Mouse (Mus musculus) limb, embryonic 14.5 days (tissue): ENCODE results near the gene Klc3. TPM values are rescaled to one million over a fixed set of nuclear protein-coding genes. Genes with fewer than 3 reads are reported as not detected.

Experiments used
- ATAC-seq: fragments of 200-750 bp; cut with Nextera tagmentation; 2 replicates; pipeline ENCODE4 v1.8.0; 2017; ENCODE audit warnings: low read depth, moderate number of reproducible peaks, moderate TSS enrichment; ENCODE audit not compliant: low FRiP score
- DNase-seq: peaks from one replicate; pipeline ENCODE4 v3.0.0-alpha.2; 2015; ENCODE audit warnings: low spot score
- H3K27ac ChIP-seq: fragments of 300-500 bp; sonication (generic); replicated peaks from 2 replicates; pipeline ENCODE4 v1.5.1; 2014; ENCODE audit warnings: low read depth, mild to moderate bottlenecking, low read length, moderate library complexity, mixed read lengths
- H3K27me3 ChIP-seq: fragments of 300-500 bp; sonication (generic); 2 replicates; pipeline ENCODE4 v1.6.1; 2014; ENCODE audit warnings: low read length, mixed read lengths; ENCODE audit not compliant: control insufficient read depth, insufficient read depth
- H3K36me3 ChIP-seq: fragments of 300-500 bp; sonication (generic); 2 replicates; pipeline ENCODE4 v1.6.1; 2014; ENCODE audit warnings: mild to moderate bottlenecking, low read length, moderate library complexity, mixed read lengths; ENCODE audit not compliant: control insufficient read depth, insufficient read depth
- H3K4me1 ChIP-seq: fragments of 300-500 bp; sonication (generic); 2 replicates; pipeline ENCODE4 v1.6.1; 2014; ENCODE audit warnings: antibody characterized with exemption, low read length, mixed read lengths; ENCODE audit not compliant: control insufficient read depth, insufficient read depth
- H3K4me2 ChIP-seq: fragments of 300-500 bp; sonication (generic); replicated peaks from 2 replicates; pipeline ENCODE4 v1.6.1; 2014; ENCODE audit warnings: low read depth, mild to moderate bottlenecking, low read length, moderate library complexity; ENCODE audit not compliant: severe bottlenecking
- H3K4me3 ChIP-seq: fragments of 300-500 bp; sonication (generic); replicated peaks from 2 replicates; pipeline ENCODE4 v1.5.1; 2014; ENCODE audit warnings: low read length
- H3K9ac ChIP-seq: fragments of 300-500 bp; sonication (generic); 2 replicates; pipeline ENCODE4 v1.6.1; 2014; ENCODE audit warnings: mild to moderate bottlenecking, low read depth, low read length, moderate library complexity; ENCODE audit not compliant: severe bottlenecking
- H3K9me3 ChIP-seq: fragments of 300-500 bp; sonication (generic); 2 replicates; pipeline ENCODE4 v1.6.1; 2016; ENCODE audit warnings: low read length; ENCODE audit not compliant: control insufficient read depth
- POLR2A ChIP-seq: fragments of 200-500 bp; IDR thresholded peaks from 2 replicates; pipeline ENCODE4 v1.8.0; 2012; ENCODE audit warnings: inconsistent platforms, mild to moderate bottlenecking, moderate library complexity, borderline replicate concordance; ENCODE audit not compliant: insufficient read depth, insufficient read length; ENCODE audit errors: extremely low read depth
- WGBS: fragments of 180-500 bp; shearing (Covaris S2); extraction: QIAGEN DNeasy Blood & Tissue Kit; methylation state at CpG from one replicate; pipeline ENCODE4 v1.1.7; 2014; 5-methylcytosine and 5-hydroxymethylcytosine counted together
- polyA plus RNA-seq, 2 experiments: library from polyadenylated mRNA; depleted of rRNA in 1 of 2; stranded (reverse) in 1 of 2; unstranded in 1 of 2; fragments of >200 nt; fragmentation: Nextera tagmentation in 1 of 2; extraction: Ambion mirVana in 1 of 2; gene quantifications; 2 replicates each; pipeline versions ENCODE4 v1.2.1 to v1.2.3; 2012 to 2014

Gene Klc3
- polyA plus RNA-seq, 2 experiments: 11.5 to 15.2 TPM

DNA sequence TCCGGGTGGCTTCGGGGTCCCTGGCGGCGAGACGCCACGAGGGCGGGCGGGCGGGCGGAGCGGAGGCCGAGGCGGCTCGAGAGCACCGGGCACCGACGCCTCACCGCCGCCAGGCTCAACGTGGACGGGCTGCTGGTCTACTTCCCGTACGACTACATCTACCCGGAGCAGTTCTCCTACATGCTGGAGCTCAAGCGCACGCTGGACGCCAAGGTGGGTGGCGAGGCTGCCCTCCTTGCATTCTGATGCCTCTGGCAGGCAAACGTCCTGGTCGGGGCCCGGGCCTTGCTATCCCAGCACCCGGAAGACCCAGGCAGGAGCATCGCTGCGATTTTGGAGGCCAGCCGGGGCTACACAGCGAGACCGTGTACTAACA lies 21.8 kb downstream of the Klc3 start:
- DNase-seq: no peak
- H3K36me3 ChIP-seq: peaks cover 46% of the 10 kb centered on the region

DNA sequence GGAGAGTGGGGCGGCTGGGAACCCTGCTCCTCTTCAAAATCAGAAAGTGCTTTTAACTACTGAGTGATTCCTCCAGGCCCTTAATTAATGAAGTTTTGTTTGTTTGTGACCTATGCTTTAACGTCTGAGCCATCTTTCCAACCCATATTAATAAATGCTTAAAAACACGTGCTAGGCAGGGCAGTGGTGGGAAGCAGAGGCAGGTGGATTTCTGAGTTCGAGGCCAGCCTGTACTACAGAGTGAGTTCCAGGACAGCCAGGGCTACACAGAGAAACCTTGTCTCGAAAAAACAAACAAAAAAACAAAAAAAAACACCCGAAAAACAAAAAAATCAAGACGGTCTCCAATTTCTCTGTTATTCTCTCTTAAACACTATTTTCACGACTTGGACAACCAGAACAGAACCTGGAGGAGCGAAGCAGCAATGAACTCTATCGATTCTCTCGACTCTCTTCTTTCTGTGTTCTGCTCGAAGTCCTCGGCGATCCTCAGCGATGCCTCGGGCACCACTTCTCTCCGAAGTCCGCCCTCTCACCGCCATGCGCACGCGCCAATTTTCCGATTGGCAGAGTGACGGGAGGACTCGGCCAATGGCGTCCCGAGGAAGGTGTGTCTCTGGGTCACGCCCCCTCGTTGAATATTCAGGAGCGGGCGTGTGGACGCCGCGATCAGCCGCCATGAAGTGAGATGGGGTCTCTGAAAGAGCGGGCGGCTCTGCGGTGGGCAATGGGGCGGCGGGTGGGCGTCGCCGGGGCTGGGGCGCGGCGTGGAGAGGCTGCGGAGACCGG lies 22.3 kb downstream of the Klc3 start, which contains the start of gene Ercc2:
TSS of gene Ercc2 (plus strand) at position 634 of the 789 bp plus-strand sequence.
- peaks cover 43% of the 10 kb centered on the region for H3K36me3 ChIP-seq
- H3K4me1 ChIP-seq: 0 out of 2 replicates have a peak, but pooled peaks cover 4% of the 10 kb centered on the region
- 8% methylated on average over 32 of the region's 48 CpGs for WGBS
- no peaks in the 10 kb centered on the region for H3K9me3 ChIP-seq
- ATAC-seq: peak; percentile 98
- 0 out of 2 replicates have a peak within 1 kb of the TSS, but pooled peaks have one; percentile 38 for H3K27ac ChIP-seq
- H3K4me3 ChIP-seq: peak within 1 kb of the TSS; percentile 55
- peak; percentile 98 for DNase-seq
- peak within 1 kb of the TSS; percentile 58 for H3K4me2 ChIP-seq
- TF ChIP-seq POLR2A: no peak
- peak within 1 kb of the TSS; percentile 56 for H3K9ac ChIP-seq
- H3K27me3 ChIP-seq: no peaks in the 10 kb centered on the region

More for the DNA sequence above, 21.8 kb downstream of the Klc3 start:
- Histone ChIP-seq H3K9me3 (no peaks in the 10 kb centered on the region), H3K27ac (0 out of 2 replicates have a peak overlapping the region, but pooled peaks have one; percentile 38), H3K9ac (peak overlapping the region; percentile 56), H3K27me3 (no peaks in the 10 kb centered on the region), H3K4me1 (0 out of 2 replicates have a peak, but pooled peaks cover 4% of the 10 kb centered on the region), H3K4me2 (peak overlapping the region; percentile 58), H3K4me3 (peak overlapping the region; percentile 55)
- 0% methylated on average over 13 of the region's 37 CpGs for WGBS
- no peak for TF ChIP-seq POLR2A
- peak; percentile 68 for ATAC-seq

DNA sequence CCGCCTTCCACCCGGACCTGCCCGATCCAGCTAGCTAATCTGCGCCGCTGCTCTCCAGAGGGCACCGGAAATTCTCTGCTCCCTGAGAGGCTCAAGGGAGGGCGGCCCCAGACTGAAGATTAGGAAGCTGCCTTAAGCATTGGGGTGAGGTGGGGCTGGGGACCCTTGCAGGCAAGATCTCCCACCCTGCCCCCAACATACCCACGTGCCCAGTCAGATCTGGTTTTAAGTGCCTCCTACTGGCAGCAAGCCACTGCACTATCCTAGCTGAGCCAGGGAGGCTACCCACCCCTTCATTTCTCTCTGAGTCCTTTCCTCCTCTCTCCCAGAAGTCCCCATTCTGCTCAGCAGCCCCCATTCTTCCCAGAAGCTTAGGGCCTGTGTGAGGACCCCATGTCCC lies 25.9 kb downstream of the Klc3 start:
- Histone ChIP-seq H3K36me3 (peaks cover 23% of the 10 kb centered on the region; the same call in 1 of the 2 replicates), H3K27ac (no peak overlapping the region), H3K4me1 (0 out of 2 replicates have a peak, but pooled peaks cover 3% of the 10 kb centered on the region), H3K27me3 (no peaks in the 10 kb centered on the region), H3K4me3 (no peak overlapping the region), H3K9ac (no peak overlapping the region), H3K9me3 (no peaks in the 10 kb centered on the region), H3K4me2 (no peak overlapping the region)
- TF ChIP-seq POLR2A: no peak
- no peak for ATAC-seq
- WGBS: 72% methylated on average over 8 of the region's 8 CpGs
- DNase-seq: no peak

DNA sequence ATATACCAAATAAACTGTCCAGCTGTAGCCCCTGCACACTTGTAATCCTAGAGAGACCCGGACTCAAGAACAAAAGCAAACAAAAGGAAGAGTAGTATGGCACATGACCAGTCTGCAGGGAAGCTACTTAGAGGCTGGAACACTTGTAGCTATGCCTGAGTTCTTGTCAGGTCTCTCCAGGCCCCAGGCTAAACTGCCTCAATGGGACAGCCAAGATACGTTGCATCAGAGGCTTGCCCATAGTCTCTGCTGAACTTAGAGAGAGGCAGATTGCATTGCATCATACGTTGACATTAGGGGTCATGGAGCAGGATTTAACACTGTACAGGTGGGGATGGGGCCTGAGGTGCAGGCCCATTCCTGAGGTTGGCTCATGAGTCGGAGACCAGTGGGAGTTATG lies 27.9 kb downstream of the Klc3 start:
- Histone ChIP-seq H3K27ac (no peak overlapping the region), H3K36me3 (peaks cover 26% of the 10 kb centered on the region; the same call in 1 of the 2 replicates), H3K4me3 (no peak overlapping the region), H3K4me1 (no peaks in the 10 kb centered on the region), H3K4me2 (no peak overlapping the region), H3K9me3 (no peaks in the 10 kb centered on the region), H3K9ac (no peak overlapping the region), H3K27me3 (no peaks in the 10 kb centered on the region)
- ATAC-seq (no peak), DNase-seq (no peak)
- TF ChIP-seq POLR2A: no peak
- WGBS: 90% methylated on average over 4 of the region's 4 CpGs

DNA sequence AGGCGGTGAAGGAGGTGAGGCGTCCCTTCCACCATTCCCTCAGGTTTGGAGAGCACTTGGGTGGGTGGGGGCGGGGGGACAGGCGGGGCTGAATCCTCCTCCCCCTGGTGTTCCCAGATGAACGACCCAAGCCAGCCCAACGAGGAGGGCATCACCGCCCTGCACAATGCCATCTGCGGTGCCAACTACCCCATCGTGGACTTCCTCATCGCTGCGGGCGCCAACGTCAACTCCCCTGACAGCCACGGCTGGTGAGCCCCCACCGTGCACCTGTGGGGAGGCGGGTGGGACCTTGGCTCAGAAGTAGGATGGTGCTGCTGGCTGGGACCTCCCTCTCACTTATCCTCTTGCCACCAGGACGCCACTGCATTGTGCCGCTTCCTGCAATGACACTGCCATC lies 28.5 kb downstream of the Klc3 start:
- Histone ChIP-seq H3K9ac (no peak overlapping the region), H3K36me3 (peaks cover 26% of the 10 kb centered on the region; the same call in 1 of the 2 replicates), H3K27me3 (no peaks in the 10 kb centered on the region), H3K4me2 (no peak overlapping the region), H3K4me1 (no peaks in the 10 kb centered on the region), H3K9me3 (no peaks in the 10 kb centered on the region), H3K27ac (no peak overlapping the region), H3K4me3 (no peak overlapping the region)
- DNase-seq (no peak), ATAC-seq (no peak)
- WGBS: 80% methylated on average over 18 of the region's 18 CpGs
- no peak for TF ChIP-seq POLR2A
